Mouse (Mus musculus) limb, embryonic 14.5 days (tissue): Measurements from ENCODE around the gene Sema4f. TPM values are rescaled to one million over a fixed set of nuclear protein-coding genes. Genes with fewer than 3 reads are reported as not detected.
A peak's percentile ranks its signal among the peaks of the same experiment; 100 is the strongest.

ENCODE experiments used
- ATAC-seq: fragments of 200-750 bp; cut with Nextera tagmentation; 2 replicates; pipeline ENCODE4 v1.8.0; 2017; ENCODE audit warnings: low read depth, moderate number of reproducible peaks, moderate TSS enrichment; ENCODE audit not compliant: low FRiP score
- DNase-seq: peaks from one replicate; pipeline ENCODE4 v3.0.0-alpha.2; 2015; ENCODE audit warnings: low spot score
- H3K27ac ChIP-seq: fragments of 300-500 bp; sonication (generic); replicated peaks from 2 replicates; pipeline ENCODE4 v1.5.1; 2014; ENCODE audit warnings: low read depth, mild to moderate bottlenecking, low read length, moderate library complexity, mixed read lengths
- H3K27me3 ChIP-seq: fragments of 300-500 bp; sonication (generic); 2 replicates; pipeline ENCODE4 v1.6.1; 2014; ENCODE audit warnings: low read length, mixed read lengths; ENCODE audit not compliant: control insufficient read depth, insufficient read depth
- H3K36me3 ChIP-seq: fragments of 300-500 bp; sonication (generic); 2 replicates; pipeline ENCODE4 v1.6.1; 2014; ENCODE audit warnings: mild to moderate bottlenecking, low read length, moderate library complexity, mixed read lengths; ENCODE audit not compliant: control insufficient read depth, insufficient read depth
- H3K4me1 ChIP-seq: fragments of 300-500 bp; sonication (generic); 2 replicates; pipeline ENCODE4 v1.6.1; 2014; ENCODE audit warnings: antibody characterized with exemption, low read length, mixed read lengths; ENCODE audit not compliant: control insufficient read depth, insufficient read depth
- H3K4me2 ChIP-seq: fragments of 300-500 bp; sonication (generic); replicated peaks from 2 replicates; pipeline ENCODE4 v1.6.1; 2014; ENCODE audit warnings: low read depth, mild to moderate bottlenecking, low read length, moderate library complexity; ENCODE audit not compliant: severe bottlenecking
- H3K4me3 ChIP-seq: fragments of 300-500 bp; sonication (generic); replicated peaks from 2 replicates; pipeline ENCODE4 v1.5.1; 2014; ENCODE audit warnings: low read length
- H3K9ac ChIP-seq: fragments of 300-500 bp; sonication (generic); 2 replicates; pipeline ENCODE4 v1.6.1; 2014; ENCODE audit warnings: mild to moderate bottlenecking, low read depth, low read length, moderate library complexity; ENCODE audit not compliant: severe bottlenecking
- H3K9me3 ChIP-seq: fragments of 300-500 bp; sonication (generic); 2 replicates; pipeline ENCODE4 v1.6.1; 2016; ENCODE audit warnings: low read length; ENCODE audit not compliant: control insufficient read depth
- POLR2A ChIP-seq: fragments of 200-500 bp; IDR thresholded peaks from 2 replicates; pipeline ENCODE4 v1.8.0; 2012; ENCODE audit warnings: inconsistent platforms, mild to moderate bottlenecking, moderate library complexity, borderline replicate concordance; ENCODE audit not compliant: insufficient read depth, insufficient read length; ENCODE audit errors: extremely low read depth
- WGBS: fragments of 180-500 bp; shearing (Covaris S2); extraction: QIAGEN DNeasy Blood & Tissue Kit; methylation state at CpG from one replicate; pipeline ENCODE4 v1.1.7; 2014; 5-methylcytosine and 5-hydroxymethylcytosine counted together
- polyA plus RNA-seq, 2 experiments: library from polyadenylated mRNA; depleted of rRNA in 1 of 2; stranded (reverse) in 1 of 2; unstranded in 1 of 2; fragments of >200 nt; fragmentation: Nextera tagmentation in 1 of 2; extraction: Ambion mirVana in 1 of 2; gene quantifications; 2 replicates each; pipeline versions ENCODE4 v1.2.1 to v1.2.3; 2012 to 2014

The Sema4f gene
- polyA plus RNA-seq, 2 experiments, result 1.1 to 3.2 TPM

DNA sequence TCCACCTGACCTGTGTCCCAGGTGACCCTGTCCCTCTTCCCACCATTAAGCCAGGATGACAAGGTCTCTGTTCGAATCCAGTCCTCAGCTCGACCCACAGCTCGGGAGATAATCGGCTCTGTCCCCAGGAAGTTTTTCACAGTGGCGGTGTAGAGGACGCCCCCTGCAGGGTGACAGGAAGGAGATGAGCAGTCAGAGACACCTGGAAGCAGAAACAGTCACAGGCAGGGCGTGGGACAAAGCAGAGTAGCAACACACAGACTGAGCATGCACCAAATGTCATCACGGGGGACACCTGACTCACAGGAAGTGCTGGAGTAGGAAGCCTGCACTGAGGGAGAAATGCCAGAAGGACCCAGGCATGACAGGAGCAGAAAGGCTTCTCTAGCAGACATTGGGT is 20.0 kb downstream of the Sema4f start:
- Histone ChIP-seq H3K4me2 (no peak overlapping the region), H3K36me3 (no peaks in the 10 kb centered on the region), H3K4me1 (no peaks in the 10 kb centered on the region), H3K9ac (no peak overlapping the region), H3K4me3 (no peak overlapping the region), H3K9me3 (no peaks in the 10 kb centered on the region), H3K27me3 (no peaks in the 10 kb centered on the region), H3K27ac (no peak overlapping the region)
- DNase-seq (no peak), ATAC-seq (no peak)
- 64% methylated on average over 8 of the region's 8 CpGs for WGBS
- TF ChIP-seq POLR2A, result no peak

DNA sequence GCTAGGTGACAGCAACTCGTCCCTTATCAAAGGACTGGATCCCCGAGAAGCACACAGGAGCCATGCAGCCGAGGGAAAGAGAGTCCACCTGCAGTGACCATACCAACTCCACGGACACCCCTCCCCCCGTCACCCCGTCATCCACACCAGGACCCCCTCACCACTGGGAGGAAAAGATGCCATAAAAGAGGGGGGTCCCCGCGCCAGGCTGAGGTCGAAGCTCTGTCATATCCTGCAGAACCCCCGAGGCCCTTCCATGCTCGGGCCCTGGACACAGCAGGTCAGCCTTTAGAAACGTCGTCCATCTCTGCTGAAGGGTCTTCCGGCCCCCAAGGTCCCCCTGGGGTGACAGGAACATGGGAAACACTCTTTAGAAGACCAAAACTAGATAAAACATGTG is 21.2 kb downstream of the Sema4f start:
- Histone ChIP-seq H3K9ac (no peak overlapping the region), H3K9me3 (no peaks in the 10 kb centered on the region), H3K27ac (no peak overlapping the region), H3K36me3 (no peaks in the 10 kb centered on the region), H3K27me3 (no peaks in the 10 kb centered on the region), H3K4me1 (no peaks in the 10 kb centered on the region), H3K4me3 (no peak overlapping the region), H3K4me2 (no peak overlapping the region)
- TF ChIP-seq POLR2A, result no peak
- DNase-seq (no peak), ATAC-seq (no peak)
- WGBS, result 79% methylated on average over 14 of the region's 14 CpGs

DNA sequence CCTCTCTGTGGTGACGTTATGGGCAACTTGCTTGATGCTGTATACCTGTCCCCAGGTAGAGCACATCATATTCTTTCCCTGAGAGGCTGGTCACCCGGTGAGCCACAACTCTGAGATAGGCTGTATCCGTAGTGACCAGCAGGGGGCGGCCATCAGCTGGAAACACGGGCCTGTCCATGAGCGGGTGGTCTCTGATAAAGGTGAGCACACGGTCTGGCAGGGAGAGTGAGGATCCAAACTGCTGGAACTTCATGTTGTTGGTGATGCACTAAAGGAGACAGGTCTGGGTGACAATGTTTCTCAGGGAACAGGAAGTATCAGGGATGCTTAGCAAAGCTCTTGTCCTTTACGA is 21.8 kb downstream of the Sema4f start:
- TF ChIP-seq POLR2A, result no peak
- Histone ChIP-seq H3K4me1 (no peaks in the 10 kb centered on the region), H3K9me3 (no peaks in the 10 kb centered on the region), H3K4me2 (no peak overlapping the region), H3K9ac (no peak overlapping the region), H3K27ac (no peak overlapping the region), H3K36me3 (no peaks in the 10 kb centered on the region), H3K27me3 (no peaks in the 10 kb centered on the region), H3K4me3 (no peak overlapping the region)
- 17% methylated on average over 8 of the region's 8 CpGs for WGBS
- no peak for ATAC-seq
- no peak for DNase-seq

DNA sequence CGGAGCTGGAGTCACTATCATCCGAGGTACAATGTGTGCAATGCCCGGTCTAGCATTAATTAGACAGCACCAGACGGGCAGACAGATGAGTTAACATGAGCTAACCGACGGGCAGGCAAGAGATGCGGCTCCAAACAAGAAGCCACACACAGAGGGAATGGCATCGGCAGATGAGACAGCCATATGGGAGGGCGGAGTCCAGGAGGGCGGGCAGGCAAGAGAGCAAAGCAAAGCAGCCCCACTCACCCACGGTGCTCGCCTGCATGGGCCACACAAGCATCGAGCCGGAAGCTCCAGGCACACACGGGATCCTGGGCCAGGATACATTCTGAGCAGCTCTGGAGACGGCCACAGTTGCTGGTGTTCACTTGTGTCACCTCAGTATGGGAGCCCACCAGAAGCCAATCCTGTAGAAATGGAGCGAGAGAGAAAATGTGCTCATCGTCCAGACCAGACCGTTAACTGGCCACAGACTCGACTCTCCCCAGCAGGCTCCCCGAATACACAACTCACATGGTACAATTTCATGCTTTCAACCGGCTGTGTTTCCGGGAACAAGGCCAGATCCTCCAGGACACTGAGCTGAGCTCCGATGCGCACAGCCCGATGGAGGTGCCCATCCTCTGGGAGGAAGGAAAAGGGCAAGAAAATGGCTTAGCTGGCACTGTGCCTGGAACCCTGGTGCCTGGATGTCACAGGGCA is 22.3 kb downstream of the Sema4f start:
- no peaks in the 10 kb centered on the region for H3K36me3 ChIP-seq
- DNase-seq (no peak), ATAC-seq (0 out of 2 replicates have a peak, but pooled peaks have one; percentile 15)
- H3K27ac ChIP-seq, result no peak overlapping the region
- no peaks in the 10 kb centered on the region for H3K9me3 ChIP-seq
- no peaks in the 10 kb centered on the region for H3K4me1 ChIP-seq
- no peak overlapping the region for H3K4me3 ChIP-seq
- TF ChIP-seq POLR2A, result no peak
- 78% methylated on average over 26 of the region's 26 CpGs for WGBS
- no peaks in the 10 kb centered on the region for H3K27me3 ChIP-seq
- no peak overlapping the region for H3K4me2 ChIP-seq
- H3K9ac ChIP-seq, result no peak overlapping the region

DNA sequence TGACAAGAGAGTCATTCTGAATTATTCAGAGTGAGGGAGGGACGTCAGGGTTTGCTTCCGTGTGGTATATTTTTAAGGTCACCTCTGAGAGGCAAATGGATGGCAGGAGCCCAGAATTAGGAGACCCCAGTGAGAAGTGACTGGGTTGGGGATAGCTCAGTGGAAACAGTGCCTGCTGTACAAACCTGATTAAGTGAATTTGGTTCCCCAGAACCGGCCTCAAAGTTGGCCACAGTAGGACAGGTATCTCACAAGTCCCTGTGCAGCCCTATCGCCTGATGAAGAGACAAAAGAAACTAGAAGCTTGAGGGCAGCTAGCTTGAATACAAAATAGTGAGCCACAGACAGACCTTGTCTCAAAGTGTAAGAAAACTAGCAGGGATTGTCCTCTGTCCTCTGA is 23.1 kb downstream of the Sema4f start:
- Histone ChIP-seq H3K9ac (no peak overlapping the region), H3K36me3 (no peaks in the 10 kb centered on the region), H3K9me3 (no peaks in the 10 kb centered on the region), H3K4me2 (no peak overlapping the region), H3K27ac (no peak overlapping the region), H3K4me1 (no peaks in the 10 kb centered on the region), H3K4me3 (no peak overlapping the region), H3K27me3 (no peaks in the 10 kb centered on the region)
- DNase-seq, result no peak
- ATAC-seq, result no peak
- TF ChIP-seq POLR2A, result no peak
- 79% methylated on average over 4 of the region's 4 CpGs for WGBS
